ENCODE assay signal across 15 mouse cellular contexts in genomic region chr6:114408278-114408677, GRCm38 (mm10). TPM values are rescaled to one million over a fixed set of nuclear protein-coding genes. Genes with fewer than 3 reads are reported as not detected.
DNase-seq lines count a peak whose midpoint lies in the region; ATAC-seq and TF ChIP-seq lines count a peak whose summit lies in the region.
"Had no signal": no experiment of that assay in that cellular context is flagged by ENCODE, and none has a peak within 500 bp of the region (broad histone marks: within the 10 kb centered on the region; RNA-seq: fewer than 3 reads in every experiment).

No protein-coding gene starts in this region.

- peak; percentile 29; the same call in 1 of the 2 replicates for TF ChIP-seq CTCF in kidney, postnatal 0 days (IDR thresholded peaks at IDR 0.05; ENCODE audit: low read depth)
- TF ChIP-seq CTCF in G1E (IDR thresholded peaks at IDR 0.05; ENCODE audit: low read depth, low read length): no peak
- TF ChIP-seq CTCF in gastrocnemius, adult 2 months (IDR thresholded peaks at IDR 0.05): no peak

- no peaks in the 10 kb centered on the region for H3K36me3 ChIP-seq in kidney, postnatal 0 days (ENCODE audit: insufficient read depth, low read length)
- H3K36me3 ChIP-seq in kidney, embryonic 14.5 days (ENCODE audit: control insufficient read depth, insufficient read depth, low read length): no peaks in the 10 kb centered on the region
- no peaks in the 10 kb centered on the region for H3K36me3 ChIP-seq in G1E (replicated peaks)
- H3K36me3 ChIP-seq in intestine, embryonic 16.5 days (ENCODE audit: control insufficient read depth, insufficient read depth, low read length): no peaks in the 10 kb centered on the region
- H3K36me3 ChIP-seq: embryonic facial prominence, embryonic 13.5 days; limb, embryonic 12.5 days; lung, embryonic 15.5 days; midbrain, embryonic 12.5 days had no signal

- H3K27ac ChIP-seq in kidney, postnatal 0 days: no peak overlapping the region
- no peak overlapping the region for H3K27ac ChIP-seq in kidney, embryonic 14.5 days (ENCODE audit: low read depth, low read length)
- H3K27ac ChIP-seq in intestine, embryonic 16.5 days (ENCODE audit: low read length): no peak overlapping the region
- no peak overlapping the region for H3K27ac ChIP-seq in gastrocnemius, adult 2 months
- H3K27ac ChIP-seq: embryonic facial prominence, embryonic 13.5 days; limb, embryonic 12.5 days; lung, embryonic 15.5 days; midbrain, embryonic 12.5 days had no signal

- peaks cover 9% of the 10 kb centered on the region; the same call in 1 of the 2 replicates for H3K4me1 ChIP-seq in kidney, postnatal 0 days (replicated peaks; ENCODE audit: insufficient read depth, low read length)
- H3K4me1 ChIP-seq in kidney, embryonic 14.5 days (ENCODE audit: control insufficient read depth, insufficient read depth, low read length): no peaks in the 10 kb centered on the region
- no peaks in the 10 kb centered on the region for H3K4me1 ChIP-seq in G1E (ENCODE audit: insufficient read depth, low read depth, low read length)
- H3K4me1 ChIP-seq in intestine, embryonic 16.5 days (ENCODE audit: control insufficient read depth, insufficient read depth, low read length): peaks cover 8% of the 10 kb centered on the region
- H3K4me1 ChIP-seq: midbrain, embryonic 12.5 days had no signal

- no peaks in the 10 kb centered on the region for H3K27me3 ChIP-seq in kidney, postnatal 0 days (ENCODE audit: insufficient read depth, low read length)
- H3K27me3 ChIP-seq in kidney, embryonic 14.5 days (ENCODE audit: control insufficient read depth, insufficient read depth, low read length): peaks cover 10% of the 10 kb centered on the region; the same call in 1 of the 2 replicates
- H3K27me3 ChIP-seq in G1E (ENCODE audit: insufficient read depth, low read length): no peaks in the 10 kb centered on the region; the same call in 1 of the 2 replicates
- H3K27me3 ChIP-seq in intestine, embryonic 16.5 days (replicated peaks; ENCODE audit: control insufficient read depth, insufficient read depth, low read length): no peaks in the 10 kb centered on the region

- H3K4me3 ChIP-seq in kidney, postnatal 0 days (replicated peaks; ENCODE audit: low read depth, low read length): no peak overlapping the region
- H3K4me3 ChIP-seq in kidney, embryonic 14.5 days (ENCODE audit: low read length): no peak overlapping the region
- H3K4me3 ChIP-seq in G1E (ENCODE audit: low read depth, low read length): peak overlapping the region; percentile 20; the same call in 1 of the 2 replicates
- H3K4me3 ChIP-seq in intestine, embryonic 16.5 days (ENCODE audit: low read length): no peak overlapping the region
- H3K4me3 ChIP-seq in gastrocnemius, adult 2 months: no peak overlapping the region
- H3K4me3 ChIP-seq: embryonic facial prominence, embryonic 13.5 days; limb, embryonic 12.5 days; lung, embryonic 15.5 days; midbrain, embryonic 12.5 days had no signal

- intact Hi-C loops in gastrocnemius, adult 2 months (cut with DNase I): loop anchor here (5.0 kb wide), 2 partner anchors 49 to 289 kb away; no protein-coding TSS in a partner anchor

- no peak for ATAC-seq in kidney, postnatal 0 days (replicated peaks; ENCODE audit: low FRiP score, low read depth)
- ATAC-seq in kidney, embryonic 14.5 days (ENCODE audit: low FRiP score, low TSS enrichment): no peak
- no peak for ATAC-seq in G1E (ENCODE audit: extremely low read depth, insufficient number of reproducible peaks, low FRiP score, poor library complexity, severe bottlenecking)
- peak; percentile 66 for ATAC-seq in intestine, embryonic 16.5 days
- ATAC-seq: forebrain, embryonic 14.5 days had no signal

- WGBS in kidney, postnatal 0 days: 40% methylated on average over 17 of the region's 17 CpGs
- 41% methylated on average over 17 of the region's 17 CpGs for WGBS in kidney, embryonic 14.5 days
- WGBS in intestine, embryonic 16.5 days: 31% methylated on average over 17 of the region's 17 CpGs

- H3K9ac ChIP-seq in kidney, postnatal 0 days (ENCODE audit: low read depth, low read length): no peak overlapping the region
- no peak overlapping the region for H3K9ac ChIP-seq in kidney, embryonic 14.5 days (ENCODE audit: low read depth, low read length)
- H3K9ac ChIP-seq in intestine, embryonic 16.5 days (ENCODE audit: low read depth, low read length): no peak overlapping the region
- H3K9ac ChIP-seq: embryonic facial prominence, embryonic 13.5 days; limb, embryonic 12.5 days; lung, embryonic 15.5 days; midbrain, embryonic 12.5 days had no signal

- DNase-seq in embryo, embryonic 10.5 days (ENCODE audit: low spot score): peak; percentile 27
- DNase-seq in embryo, embryonic 11 days: no peak
- DNase-seq in kidney, postnatal 0 days (ENCODE audit: low spot score): peak; percentile 27
- no peak for DNase-seq in G1E (ENCODE audit: low spot score)
- DNase-seq in spleen, adult 12 weeks (ENCODE audit: low spot score): no peak
- no peak for DNase-seq in gastrocnemius, adult 2 months
- DNase-seq: cerebellum, adult 9-10 months; right cerebral cortex, postnatal 14 days had no signal

- no peaks in the 10 kb centered on the region for H3K9me3 ChIP-seq in kidney, postnatal 0 days (replicated peaks; ENCODE audit: low read length)
- H3K9me3 ChIP-seq in kidney, embryonic 14.5 days (ENCODE audit: control insufficient read depth, low read length): no peaks in the 10 kb centered on the region
- H3K9me3 ChIP-seq in G1E (replicated peaks): peaks cover 96% of the 10 kb centered on the region
- H3K9me3 ChIP-seq in intestine, embryonic 16.5 days (ENCODE audit: control insufficient read depth, low read length): no peaks in the 10 kb centered on the region
- H3K9me3 ChIP-seq: embryonic facial prominence, embryonic 13.5 days; limb, embryonic 12.5 days; lung, embryonic 15.5 days; midbrain, embryonic 12.5 days had no signal

- H3K4me2 ChIP-seq in kidney, postnatal 0 days (ENCODE audit: low read length): no peak overlapping the region
- H3K4me2 ChIP-seq in kidney, embryonic 14.5 days (replicated peaks; ENCODE audit: low read depth, low read length): no peak overlapping the region
- H3K4me2 ChIP-seq in intestine, embryonic 16.5 days (ENCODE audit: low read depth, low read length): no peak overlapping the region
- H3K4me2 ChIP-seq: embryonic facial prominence, embryonic 13.5 days; limb, embryonic 12.5 days; lung, embryonic 15.5 days; midbrain, embryonic 12.5 days had no signal

RNA-seq across cellular contexts. Expression of gene Hrh1, which starts 10.5 kb away (rescaled TPM):
- polyA plus RNA-seq in kidney, postnatal 0 days (2015; fragmentation: Nextera tagmentation; extraction: Ambion mirVana): 0.17 and 0.23 TPM in 2 replicates
- 0.16 TPM in 1 of 2 replicates, not detected in the other for polyA plus RNA-seq in kidney, embryonic 14.5 days (2014; fragmentation: Nextera tagmentation; extraction: Ambion mirVana)
- not detected in 2 replicates for total RNA-seq in G1E (2014; fragmentation: Nextera tagmentation)
- 0.11 TPM in 1 of 2 replicates, not detected in the other for total RNA-seq in G1E (2017)
- polyA plus RNA-seq in G1E (2012): not detected in 2 replicates
- polyA plus RNA-seq in intestine, embryonic 16.5 days (2015; fragmentation: Nextera tagmentation; extraction: Ambion mirVana): 1.1 and 1.2 TPM in 2 replicates
- total RNA-seq in gastrocnemius, adult 2 months (2021): under 1 TPM; 0.36 to 0.67 TPM
- polyA plus RNA-seq: embryonic facial prominence, embryonic 13.5 days had no signal

Comparison
In these comparisons a context has a peak if more than half of its experiments do, and no peak if none do; other contexts are left out.
1. DNase-seq: peak in embryo, embryonic 10.5 days (single experiment) and kidney, postnatal 0 days (single experiment); none in embryo, embryonic 11 days (single experiment), G1E (single experiment), spleen, adult 12 weeks (single experiment) and gastrocnemius, adult 2 months (single experiment).